Mouse (Mus musculus) CD4-positive, CD25-positive, alpha-beta regulatory T cell, adult 4 months (primary cell): ENCODE data around the gene Chd5. TPM values are rescaled to one million over a fixed set of nuclear protein-coding genes. Genes with fewer than 3 reads are reported as not detected.

Experiments used
- ATAC-seq: one replicate; pipeline ENCODE4 v1.8.0; 2017
- polyA plus RNA-seq, 2 experiments: library from polyadenylated mRNA; unstranded; fragments of 100-300 nt; shearing (Covaris generic); gene quantifications; one replicate each; pipeline ENCODE4 v1.2.1; 2017

Gene Chd5
- polyA plus RNA-seq, 2 experiments from 2014 or later, result 0.40 TPM; not detected in 1

DNA sequence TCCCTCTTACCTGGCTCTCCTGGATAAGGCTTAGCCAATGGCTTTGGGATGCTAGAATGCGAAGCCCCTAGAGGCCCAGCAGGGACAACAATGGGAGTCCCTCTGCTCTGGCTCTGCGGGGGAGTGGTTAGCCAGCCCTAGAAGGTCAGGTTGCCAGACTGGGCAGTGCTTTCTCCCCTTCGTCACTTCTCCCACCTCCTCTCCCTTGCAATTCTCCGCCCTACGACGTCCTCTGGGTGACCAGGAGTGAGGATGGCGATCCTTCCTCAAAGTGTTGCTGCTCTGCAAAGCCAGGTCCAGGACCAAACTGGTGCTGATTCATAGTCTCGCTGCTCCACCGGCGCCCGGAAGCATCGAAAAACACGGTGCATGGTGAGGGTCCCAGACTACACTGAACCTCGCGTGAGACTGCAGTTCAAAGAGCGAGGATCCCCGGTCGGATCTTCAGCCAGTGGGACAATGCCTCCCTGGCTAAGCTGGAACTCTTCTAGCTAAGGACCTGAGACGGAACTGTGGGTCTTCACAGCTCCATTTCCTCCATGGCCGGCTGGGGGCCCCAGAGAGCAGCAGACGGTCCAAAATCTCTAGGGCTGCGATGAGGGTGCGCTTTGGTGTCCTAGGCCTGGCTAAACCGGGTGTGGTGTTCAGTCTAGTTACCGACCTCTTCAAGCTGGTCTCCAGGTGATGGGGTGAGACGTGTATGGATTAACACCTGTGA lies 19.8 kb upstream of the Chd5 start, which contains the start of gene Rnf207:
Gene Rnf207, minus strand, starts transcription at position 477 of the 718 bp plus-strand sequence.
- peak; percentile 80 for ATAC-seq

DNA sequence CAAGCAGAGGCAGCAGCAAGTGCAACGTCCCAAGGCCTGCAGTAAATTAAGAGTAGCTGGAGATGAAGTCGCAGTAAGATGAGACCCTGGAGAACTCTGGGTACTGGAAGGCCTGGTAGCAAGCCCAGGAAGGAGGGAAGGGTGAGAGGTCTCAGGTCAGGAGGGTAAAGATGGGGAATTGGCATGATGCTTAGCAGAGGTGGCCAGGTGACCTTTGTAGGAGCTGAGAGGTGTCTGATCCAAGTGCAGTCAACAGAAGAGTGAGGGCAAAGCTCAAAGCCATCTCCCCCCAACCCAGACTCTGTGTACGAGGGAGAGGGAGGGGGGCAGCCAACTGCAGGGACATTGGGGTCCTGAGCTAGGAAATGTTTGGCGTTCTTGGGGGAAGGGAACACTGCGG lies 17.0 kb upstream of the Chd5 start:
- no peak for ATAC-seq

DNA sequence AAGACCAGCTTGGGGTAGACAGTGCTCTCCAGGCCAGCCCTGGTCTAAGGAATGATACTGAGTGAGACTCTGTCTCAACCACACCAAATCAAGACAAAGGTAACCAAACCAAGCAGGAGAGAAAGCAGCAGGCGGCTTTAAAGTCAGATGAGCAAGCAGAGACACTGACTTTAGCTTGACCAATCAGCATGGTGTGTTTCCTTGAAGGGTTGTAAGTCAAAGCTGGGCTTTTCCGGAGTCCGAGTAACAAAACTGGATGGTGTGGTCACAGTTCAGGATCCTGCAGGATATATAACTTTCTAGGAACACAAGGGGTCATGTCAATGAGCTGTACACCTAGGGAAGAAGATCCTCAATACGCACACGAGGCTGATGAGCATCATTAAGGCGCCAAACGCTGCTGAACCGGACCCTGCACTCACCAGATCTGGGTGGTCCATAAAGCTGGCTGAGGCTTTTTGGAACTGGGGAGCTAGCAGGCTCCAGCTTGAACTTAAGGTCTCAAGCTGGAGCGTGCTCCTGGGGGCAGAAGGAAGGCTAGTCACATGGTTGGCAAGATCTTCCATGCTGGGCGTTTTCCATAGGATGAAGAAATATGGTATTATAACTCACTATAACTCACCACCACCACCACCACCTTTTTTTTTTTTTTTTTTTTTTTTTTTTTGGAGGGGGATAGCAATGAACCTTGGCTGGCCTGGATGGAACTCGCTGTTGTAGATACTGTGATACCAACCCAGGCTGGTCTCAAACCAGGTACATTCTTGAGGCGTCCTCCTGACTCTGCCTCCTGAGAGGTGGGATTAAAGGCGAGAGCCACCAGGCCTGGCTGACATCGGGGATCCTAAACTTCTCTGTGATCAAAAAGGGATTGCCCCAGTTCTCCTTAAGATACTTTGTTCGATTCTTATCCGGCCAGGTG lies 13.5 kb upstream of the Chd5 start:
- peak; percentile 6 for ATAC-seq

- peak; percentile 97 for ATAC-seq
Measured at GRCm38 (mm10) chr4:152325574-152326411, 12.7 kb upstream of the Chd5 start, which contains the start of gene Rpl22. Rpl22 (plus strand) TSS chr4:152325742.

DNA sequence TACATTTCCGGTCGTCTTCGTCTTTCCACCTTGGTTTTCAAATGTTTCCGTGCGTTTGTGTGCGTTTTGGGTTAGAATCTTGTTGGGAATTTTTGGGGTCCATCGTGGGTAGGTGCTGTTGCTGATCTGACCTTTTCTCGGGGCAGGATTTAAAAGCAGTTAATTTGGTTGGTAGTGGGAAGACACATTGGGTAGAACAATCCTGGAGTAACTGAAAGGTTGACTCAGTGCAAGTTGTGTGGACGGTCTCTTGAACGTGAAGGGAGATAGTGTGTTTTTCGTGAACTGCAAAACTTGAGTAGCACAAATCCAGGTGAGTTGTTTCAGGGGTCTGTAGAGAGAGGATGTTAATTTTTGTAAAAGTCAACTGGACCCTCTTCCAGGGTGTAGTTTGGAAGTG lies 11.9 kb upstream of the Chd5 start:
- ATAC-seq, result no peak

- ATAC-seq, result no peak
Measured at GRCm38 (mm10) chr4:152328691-152329090, 9.8 kb upstream of the Chd5 start.

DNA sequence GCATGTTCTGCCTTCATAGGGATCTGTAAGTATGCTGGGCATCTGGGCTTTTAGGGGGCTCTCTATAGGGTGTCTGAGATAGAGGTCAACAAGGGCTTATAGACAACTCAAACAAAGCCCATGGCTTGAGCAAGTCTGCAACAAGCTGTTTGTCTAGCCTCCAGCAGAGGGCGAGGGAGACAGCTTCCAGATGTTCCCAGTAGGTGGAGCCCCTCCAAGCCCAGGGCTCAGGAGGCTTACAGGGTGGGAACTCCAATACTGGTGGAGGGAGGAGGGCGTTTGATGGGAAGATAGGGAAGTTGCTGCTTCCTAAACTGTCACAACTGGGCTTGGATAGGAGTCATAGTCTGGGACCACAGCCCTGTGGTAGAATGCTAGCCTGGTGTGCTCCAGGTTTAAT lies 5.5 kb upstream of the Chd5 start:
- ATAC-seq, result peak; percentile 74

DNA sequence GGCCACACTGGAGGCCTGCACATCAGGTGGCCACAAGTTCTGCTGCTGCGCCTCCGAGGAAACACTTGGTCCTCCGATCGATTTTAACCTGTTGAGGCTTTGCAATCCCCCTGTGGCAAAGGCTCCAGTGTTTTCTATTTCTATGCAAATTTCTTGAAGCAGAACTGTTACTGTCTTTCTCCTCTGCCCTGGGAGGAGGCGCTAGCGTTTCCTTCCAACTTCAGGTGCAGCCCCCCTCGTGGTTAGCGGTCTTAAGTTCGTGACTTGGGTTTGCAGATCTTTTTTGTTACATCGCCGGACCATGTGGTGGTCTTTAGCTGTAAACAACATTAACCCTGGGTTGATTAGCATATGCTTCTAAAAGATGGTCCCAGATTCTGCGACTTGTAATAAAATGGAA lies 4.9 kb upstream of the Chd5 start:
- no peak for ATAC-seq

- ATAC-seq, result no peak
Measured at GRCm38 (mm10) chr4:152337772-152338171, 679 bp upstream of the Chd5 start.

DNA sequence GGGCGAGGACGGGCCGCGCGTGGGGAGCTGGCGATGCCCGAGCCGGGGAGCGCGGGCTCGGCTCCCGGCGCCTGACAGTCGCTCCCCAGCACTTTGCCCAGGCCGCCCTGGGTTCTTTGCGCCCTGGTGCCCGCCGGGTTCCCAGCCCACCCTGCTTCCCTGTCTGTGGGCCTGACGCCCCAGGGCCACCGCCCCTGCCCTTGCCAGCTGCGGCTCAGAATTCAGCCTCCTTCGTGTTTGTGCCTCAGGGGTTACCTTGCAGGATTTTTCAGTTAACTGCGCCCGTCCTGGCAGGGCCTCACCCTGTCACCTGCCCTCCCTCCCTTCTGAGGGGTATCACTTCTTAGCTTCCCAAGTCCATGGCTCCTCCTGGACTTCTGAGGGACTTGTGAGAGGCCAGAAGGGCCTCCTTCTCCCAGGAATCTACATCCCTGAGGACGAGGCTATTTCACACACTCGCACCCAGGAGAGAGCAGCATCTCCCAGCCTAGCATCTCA lies 891 bp downstream of the Chd5 start:
- no peak for ATAC-seq

DNA sequence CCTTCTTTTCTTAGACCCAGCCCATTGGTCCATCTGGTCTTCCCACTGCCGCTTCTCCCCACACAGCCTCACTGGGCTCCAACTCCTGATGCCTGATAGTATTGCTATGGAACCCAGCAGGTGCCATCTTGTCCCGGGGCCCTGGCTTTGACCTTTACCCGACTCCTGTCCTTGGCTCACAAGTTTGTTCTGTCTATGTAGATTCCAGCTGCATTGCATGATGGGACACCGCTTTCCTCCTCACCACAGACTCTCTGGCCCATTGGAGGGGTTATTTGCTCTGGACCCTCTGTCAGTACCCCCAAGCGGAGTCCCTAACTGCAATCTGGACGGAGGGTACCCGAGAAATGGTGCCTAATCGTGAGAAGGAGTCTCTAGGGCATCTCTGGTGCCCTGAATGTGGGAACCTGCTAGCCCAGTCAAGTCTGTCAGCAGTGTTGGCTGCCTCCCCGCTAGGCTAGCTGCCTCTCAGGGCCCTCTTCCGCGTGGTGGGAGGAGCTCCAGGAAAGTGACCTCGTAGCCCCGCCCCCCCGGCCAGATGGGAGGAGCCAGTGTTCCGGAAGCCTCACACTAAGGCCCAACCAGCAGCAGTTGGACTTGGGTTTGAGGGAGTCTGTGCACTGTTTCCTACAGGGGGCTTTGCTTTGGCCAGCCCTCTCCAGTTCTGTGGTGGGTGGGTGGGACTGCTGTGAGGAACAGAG lies 2.3 kb downstream of the Chd5 start:
- ATAC-seq, result no peak

- ATAC-seq, result no peak
Measured at GRCm38 (mm10) chr4:152343296-152343695, 4.8 kb downstream of the Chd5 start.

DNA sequence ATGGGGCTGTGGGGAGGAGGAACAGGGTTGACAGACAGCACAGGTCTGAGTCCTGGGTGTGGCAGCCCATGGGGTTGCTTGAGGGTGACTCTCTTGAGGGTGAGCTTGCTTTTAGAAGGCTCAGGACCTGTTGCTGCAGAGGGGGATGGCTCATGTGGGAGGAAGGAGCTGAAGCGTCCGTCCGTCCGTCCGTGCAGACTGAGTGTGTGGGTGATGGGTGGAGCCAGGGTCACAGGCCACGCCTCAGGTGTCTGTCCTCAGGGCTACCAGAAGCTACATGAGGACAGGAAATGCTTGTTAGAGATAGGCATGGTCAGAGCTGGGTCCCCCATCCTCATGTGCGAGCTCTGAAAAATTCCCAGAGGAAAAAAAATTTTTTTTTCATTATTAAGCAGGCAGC lies 6.2 kb downstream of the Chd5 start:
- ATAC-seq, result no peak

- ATAC-seq, result no peak
Measured at GRCm38 (mm10) chr4:152345120-152345889, 6.9 kb downstream of the Chd5 start.

DNA sequence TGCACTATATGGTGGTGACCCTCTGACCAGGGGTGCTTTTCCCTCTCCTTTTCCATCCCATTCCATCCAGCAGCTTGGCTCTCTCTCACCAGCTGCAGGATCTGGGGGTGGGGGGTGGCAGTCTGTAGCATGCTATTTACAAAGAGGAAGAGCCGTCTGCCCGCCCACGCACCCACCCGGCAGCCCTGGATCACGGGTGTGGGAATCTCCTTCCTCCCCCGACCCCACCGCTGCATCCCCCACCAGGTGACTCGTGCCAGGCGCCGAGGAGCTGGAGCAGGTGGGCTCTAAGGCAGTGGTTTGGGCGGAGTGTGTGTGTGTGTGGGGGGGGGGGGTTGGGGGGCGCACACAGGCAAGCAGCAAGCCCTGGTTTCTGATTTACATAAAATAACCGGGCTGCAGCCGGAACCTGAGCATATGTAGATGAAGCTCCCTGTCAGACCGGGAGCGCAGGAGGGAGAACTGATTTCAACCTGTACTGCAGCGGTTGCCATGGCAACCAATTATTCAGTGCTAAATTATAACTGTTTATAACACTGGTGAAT lies 11.5 kb downstream of the Chd5 start:
- ATAC-seq, result no peak

- no peak for ATAC-seq
Measured at GRCm38 (mm10) chr4:152350722-152351421, 12.4 kb downstream of the Chd5 start.

- no peak for ATAC-seq
Measured at GRCm38 (mm10) chr4:152351422-152352305, 13.2 kb downstream of the Chd5 start.

GRCm38 (mm10) chr4:152353886-152354637 lies 15.6 kb downstream of the Chd5 start:
- no peak for ATAC-seq
